Mouse (Mus musculus): ENCODE measurements at regions not wholly inside any gene's neighbourhood (a gene's known extent, or its start where the extent isn't known, plus 50 kb on each side); places are given as distances from the start of the nearest gene placed in this dataset.

- DNase-seq (ENCODE audit: low read depth, low spot score): no peak
These were observed 656.3 kb downstream of the Slc22a22 start for GRCm38 (mm10) chr15:56820977-56821579.

DNA sequence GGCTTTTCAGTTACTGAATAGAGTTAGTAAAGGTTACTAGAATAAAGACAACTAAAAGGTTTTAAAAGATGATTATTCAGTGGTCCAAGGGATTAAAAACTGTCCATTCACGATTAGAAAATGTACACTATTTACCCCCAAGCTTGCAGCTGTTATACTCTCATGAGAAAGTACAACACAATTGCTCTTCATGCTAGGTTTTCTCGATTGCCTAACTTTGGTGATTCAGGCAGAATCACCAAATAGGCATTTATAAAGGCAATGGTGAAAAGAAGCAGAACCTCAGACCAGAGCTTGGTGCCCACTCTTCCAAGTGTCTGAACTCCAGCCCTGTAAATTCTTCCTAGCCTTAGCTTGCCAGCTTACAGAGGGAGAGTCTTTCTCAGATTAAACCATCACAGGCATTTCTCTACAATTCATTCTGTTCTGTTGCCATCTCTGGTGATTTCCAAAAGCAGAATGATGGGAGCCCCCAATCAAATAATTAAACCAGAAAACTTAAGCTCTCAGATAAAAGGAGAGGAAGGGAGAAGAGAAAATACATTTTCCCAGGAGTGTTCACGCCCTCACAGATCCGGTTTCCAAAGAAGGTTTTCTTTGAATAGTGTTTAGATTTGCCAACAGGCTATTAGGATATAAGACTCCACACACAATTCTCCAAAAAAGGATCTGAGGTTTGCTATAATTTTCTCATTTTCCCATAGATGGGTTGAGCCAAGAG is 657.0 kb downstream of the Slc22a22 start:
- DNase-seq (ENCODE audit: low read depth, low spot score): no peak

- DNase-seq (ENCODE audit: low read depth, low spot score): no peak
These were observed 659.2 kb downstream of the Slc22a22 start for GRCm38 (mm10) chr15:56818158-56818690.

DNA sequence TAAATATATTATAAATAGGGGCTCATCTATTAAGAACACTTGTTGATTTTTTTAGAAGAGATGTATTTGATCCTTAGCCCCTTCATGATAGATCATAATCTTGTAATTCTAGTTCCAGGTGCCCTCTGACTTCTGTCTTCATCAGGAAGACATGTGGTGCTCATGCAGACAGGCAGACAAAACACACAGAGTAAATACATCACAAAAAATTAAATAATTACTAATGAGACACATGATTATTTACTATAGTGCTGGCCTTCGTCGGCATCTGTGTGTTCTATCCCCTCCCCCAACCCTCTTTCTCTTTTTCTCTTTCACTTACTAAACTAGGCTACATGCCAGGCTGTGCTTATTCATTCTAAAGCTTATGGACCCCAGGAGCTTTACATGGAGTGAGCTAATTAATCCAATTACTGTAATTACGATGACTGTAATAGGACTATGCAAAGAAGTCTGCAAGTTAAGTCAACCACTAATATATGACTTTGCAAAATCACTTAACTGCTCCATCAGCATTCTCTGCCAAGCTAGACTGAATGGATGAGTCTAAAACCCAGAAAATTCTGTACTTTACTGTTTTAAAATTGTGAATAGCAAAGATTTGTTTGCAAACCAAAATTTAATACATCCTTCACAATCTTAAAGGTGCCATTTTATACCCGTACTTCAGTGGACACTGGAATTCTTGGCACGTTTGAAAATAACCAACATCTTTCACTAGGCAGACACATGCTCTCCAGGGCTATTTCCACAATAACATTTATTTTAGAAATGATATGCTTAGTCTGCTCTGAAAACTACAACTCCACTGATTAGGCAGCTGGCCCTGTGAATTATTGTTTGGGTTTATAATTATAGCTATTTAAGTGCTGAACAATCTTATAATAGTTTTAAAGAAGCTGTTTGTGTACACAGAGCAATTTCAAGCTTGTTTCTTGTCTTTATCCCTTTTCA is 659.9 kb downstream of the Slc22a22 start:
- no peak for DNase-seq (ENCODE audit: low read depth, low spot score)

- DNase-seq (ENCODE audit: low read depth, low spot score): no peak
These were observed 663.5 kb downstream of the Slc22a22 start for GRCm38 (mm10) chr15:56813876-56814275.

- no peak for DNase-seq (ENCODE audit: low read depth, low spot score)
These were observed 667.3 kb downstream of the Slc22a22 start for GRCm38 (mm10) chr15:56810151-56810550.

GRCm38 (mm10) chr15:56807611-56808010 is 669.8 kb downstream of the Slc22a22 start:
- DNase-seq (ENCODE audit: low read depth, low spot score): no peak

DNA sequence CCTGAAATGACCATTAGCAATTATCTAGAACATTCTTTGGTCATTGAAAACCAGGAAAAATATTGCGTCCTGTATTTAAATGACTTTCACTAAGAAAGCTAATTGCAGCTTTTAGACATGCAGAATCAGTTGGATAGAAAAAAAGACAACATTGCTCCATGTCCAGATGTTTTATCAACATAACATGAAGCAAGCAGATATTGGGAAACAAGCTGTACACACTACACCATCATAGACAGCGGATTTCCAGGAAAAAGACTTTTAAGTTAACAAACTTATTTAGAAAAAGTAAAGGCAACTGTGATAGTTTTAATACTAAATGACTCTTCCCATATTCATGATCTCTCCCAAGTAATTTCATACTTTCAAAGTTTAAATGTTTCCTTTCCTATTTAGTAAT is 675.5 kb downstream of the Slc22a22 start:
- no peak for DNase-seq (ENCODE audit: low read depth, low spot score)

GRCm38 (mm10) chr15:56775431-56775830 is 702.0 kb downstream of the Slc22a22 start:
- DNase-seq (ENCODE audit: low read depth, low spot score): no peak

GRCm38 (mm10) chr15:56774648-56775393 is 702.6 kb downstream of the Slc22a22 start:
- DNase-seq (ENCODE audit: low read depth, low spot score): no peak

DNA sequence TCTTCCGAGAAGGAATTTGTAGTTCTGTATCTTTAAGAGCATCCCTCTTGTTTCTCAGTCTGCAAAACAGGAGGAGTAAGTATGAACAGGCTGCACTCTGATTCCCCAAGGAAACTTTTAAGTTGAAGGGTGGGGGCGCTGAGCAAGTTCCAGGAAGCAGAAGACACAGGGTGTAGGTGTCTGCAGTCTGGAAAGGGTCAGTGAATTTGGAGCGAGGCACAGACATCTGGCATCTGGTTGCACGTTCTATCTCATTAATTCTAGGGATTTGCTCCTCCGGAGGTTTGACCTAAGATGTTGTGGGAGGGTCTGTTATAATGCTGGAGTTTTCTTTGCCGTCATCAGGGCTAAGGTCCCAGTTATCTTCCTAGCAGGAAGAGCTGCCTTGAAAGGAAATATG is 711.1 kb downstream of the Slc22a22 start:
- DNase-seq (ENCODE audit: low read depth, low spot score): peak; percentile 0

- DNase-seq (ENCODE audit: low read depth, low spot score): no peak
These were observed 712.4 kb downstream of the Slc22a22 start for GRCm38 (mm10) chr15:56764957-56765482.

DNA sequence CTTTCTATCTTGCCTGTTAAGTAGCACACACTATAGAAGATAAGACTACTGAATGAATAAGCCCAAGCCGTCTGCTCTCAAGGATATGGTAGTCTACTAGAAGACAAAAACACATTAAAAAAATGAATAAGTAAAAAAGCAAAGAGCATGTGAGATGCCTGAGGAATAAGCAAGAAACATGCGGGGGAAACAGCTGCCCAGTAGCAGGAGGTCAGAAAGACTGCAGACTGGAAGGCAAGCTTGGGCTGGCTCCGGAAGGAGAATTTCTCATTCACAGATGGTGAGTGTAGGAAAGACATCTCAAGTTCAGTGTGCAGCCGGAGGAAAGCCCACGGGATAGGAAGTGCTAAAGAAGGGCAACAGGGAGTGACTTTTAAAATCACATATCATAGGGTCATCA is 713.4 kb downstream of the Slc22a22 start:
- DNase-seq (ENCODE audit: low read depth, low spot score): no peak

GRCm38 (mm10) chr15:56746698-56747097 is 730.7 kb downstream of the Slc22a22 start:
- DNase-seq (ENCODE audit: low read depth, low spot score): no peak

GRCm38 (mm10) chr15:56744915-56745314 is 732.5 kb downstream of the Slc22a22 start:
- no peak for DNase-seq (ENCODE audit: low read depth, low spot score)

Measured in telencephalon, adult 2 months (tissue).